Comparison of ENCODE assay signal across 25 mouse cellular contexts in the genomic region with DNA sequence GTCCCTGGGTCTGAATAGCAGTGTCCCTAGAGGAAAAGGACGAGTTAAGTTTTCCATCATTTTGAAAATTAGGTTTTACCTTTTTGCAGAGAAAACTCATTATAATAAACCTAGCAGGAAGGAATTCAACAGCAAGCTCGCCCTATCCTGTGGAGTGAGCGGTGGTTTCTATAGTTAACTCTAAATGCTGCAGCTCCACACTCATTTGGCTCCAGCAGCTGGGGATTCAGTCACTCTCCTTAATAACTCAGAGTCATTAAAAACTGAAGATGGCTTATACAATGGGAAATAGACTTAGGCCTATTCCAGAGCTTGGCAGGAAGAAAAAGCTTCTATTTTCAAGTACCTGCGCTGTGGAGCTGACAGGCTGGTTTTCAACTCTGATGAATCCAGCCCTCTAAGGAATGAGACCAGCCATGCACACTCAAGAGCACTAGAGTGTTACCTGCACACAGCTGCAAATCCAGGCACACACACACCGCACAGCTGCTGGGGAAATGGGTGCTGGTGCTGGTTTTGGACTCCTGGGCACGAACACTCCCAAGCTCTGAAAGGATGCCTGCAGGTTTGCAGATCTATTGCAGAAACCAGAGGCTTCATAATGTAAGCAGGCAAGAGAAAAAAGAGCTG.
A peak's percentile ranks its signal among the peaks of the same experiment; 100 is the strongest.
DNase-seq lines count a peak whose midpoint lies in the region; ATAC-seq and TF ChIP-seq lines count a peak whose summit lies in the region.
"Had no signal": no experiment of that assay in that cellular context is flagged by ENCODE, and none has a peak within 500 bp of the region (broad histone marks: within the 10 kb centered on the region; RNA-seq: fewer than 3 reads in every experiment).

No protein-coding gene starts in this region.

- H3K4me1 ChIP-seq in heart, embryonic 11.5 days (ENCODE audit: control insufficient read depth, insufficient read depth, low read length) = no peaks in the 10 kb centered on the region
- H3K4me1 ChIP-seq in midbrain, embryonic 14.5 days (ENCODE audit: control insufficient read depth, insufficient read depth, low read length) = no peaks in the 10 kb centered on the region
- H3K4me1 ChIP-seq in midbrain, embryonic 10.5 days = no peaks in the 10 kb centered on the region
- no peaks in the 10 kb centered on the region for H3K4me1 ChIP-seq in forebrain, postnatal 0 days (ENCODE audit: insufficient read depth)
- no peaks in the 10 kb centered on the region; the same call in 1 of the 2 replicates for H3K4me1 ChIP-seq in midbrain, postnatal 0 days (ENCODE audit: insufficient read depth, low read length)
- H3K4me1 ChIP-seq: heart, embryonic 10.5 days; megakaryocyte, embryonic 14.5 days; neural tube, embryonic 12.5 days had no signal

- H3K27me3 ChIP-seq in heart, embryonic 11.5 days (ENCODE audit: control insufficient read depth, insufficient read depth, low read length) = no peaks in the 10 kb centered on the region
- no peaks in the 10 kb centered on the region for H3K27me3 ChIP-seq in midbrain, embryonic 14.5 days (ENCODE audit: control insufficient read depth, insufficient read depth, low read length)
- no peaks in the 10 kb centered on the region for H3K27me3 ChIP-seq in midbrain, embryonic 10.5 days (ENCODE audit: low read depth, poor library complexity, severe bottlenecking)
- no peaks in the 10 kb centered on the region for H3K27me3 ChIP-seq in forebrain, postnatal 0 days (ENCODE audit: insufficient read depth, low read length)
- H3K27me3 ChIP-seq in midbrain, postnatal 0 days (ENCODE audit: insufficient read depth, low read length) = no peaks in the 10 kb centered on the region
- H3K27me3 ChIP-seq: CH12.LX; megakaryocyte, embryonic 14.5 days; neural tube, embryonic 12.5 days; Patski had no signal

- H3K9ac ChIP-seq in heart, embryonic 11.5 days (ENCODE audit: low read depth, low read length) = no peak overlapping the region
- no peak overlapping the region for H3K9ac ChIP-seq in midbrain, embryonic 14.5 days (replicated peaks; ENCODE audit: low read length)
- H3K9ac ChIP-seq in forebrain, postnatal 0 days = no peak overlapping the region
- H3K9ac ChIP-seq in midbrain, postnatal 0 days (replicated peaks; ENCODE audit: low read length, poor library complexity, severe bottlenecking) = no peak overlapping the region
- H3K9ac ChIP-seq: liver, embryonic 14.5 days; lung, embryonic 14.5 days; neural tube, embryonic 12.5 days had no signal

- H3K9me3 ChIP-seq in heart, embryonic 11.5 days (replicated peaks; ENCODE audit: control insufficient read depth, low read length) = no peaks in the 10 kb centered on the region
- H3K9me3 ChIP-seq in midbrain, embryonic 14.5 days (ENCODE audit: control insufficient read depth, low read length) = no peaks in the 10 kb centered on the region
- H3K9me3 ChIP-seq in midbrain, embryonic 10.5 days (replicated peaks) = no peaks in the 10 kb centered on the region
- H3K9me3 ChIP-seq in forebrain, postnatal 0 days (ENCODE audit: low read length) = no peaks in the 10 kb centered on the region
- H3K9me3 ChIP-seq in midbrain, postnatal 0 days (ENCODE audit: low read length) = no peaks in the 10 kb centered on the region
- H3K9me3 ChIP-seq: G1E; heart, embryonic 10.5 days; neural tube, embryonic 12.5 days had no signal

- no peak overlapping the region for H3K4me2 ChIP-seq in heart, embryonic 11.5 days
- no peak overlapping the region for H3K4me2 ChIP-seq in midbrain, embryonic 14.5 days (ENCODE audit: low read length)
- no peak overlapping the region for H3K4me2 ChIP-seq in forebrain, postnatal 0 days (ENCODE audit: low read depth)
- no peak overlapping the region for H3K4me2 ChIP-seq in midbrain, postnatal 0 days (ENCODE audit: low read depth, low read length, poor library complexity, severe bottlenecking)
- H3K4me2 ChIP-seq: lung, embryonic 14.5 days; neural tube, embryonic 12.5 days had no signal

- no peak overlapping the region for H3K4me3 ChIP-seq in heart, embryonic 11.5 days (ENCODE audit: low read depth, low read length)
- no peak overlapping the region for H3K4me3 ChIP-seq in midbrain, embryonic 14.5 days (replicated peaks; ENCODE audit: low read depth, low read length)
- H3K4me3 ChIP-seq in midbrain, embryonic 10.5 days = no peak overlapping the region
- H3K4me3 ChIP-seq in forebrain, postnatal 0 days (ENCODE audit: low read depth, low read length) = no peak overlapping the region
- H3K4me3 ChIP-seq in midbrain, postnatal 0 days (ENCODE audit: low read depth, low read length) = no peak overlapping the region
- H3K4me3 ChIP-seq in gastrocnemius, adult 2 months = no peak overlapping the region
- H3K4me3 ChIP-seq: heart, embryonic 10.5 days; megakaryocyte, embryonic 14.5 days; neural tube, embryonic 12.5 days had no signal

- WGBS in heart, embryonic 11.5 days (ENCODE audit: insufficient replicate concordance) = 87% methylated on average over 6 of the region's 6 CpGs
- 89% methylated on average over 6 of the region's 6 CpGs for WGBS in midbrain, embryonic 14.5 days
- 92% methylated on average over 6 of the region's 6 CpGs for WGBS in midbrain, embryonic 10.5 days
- 73% methylated on average over 6 of the region's 6 CpGs for WGBS in forebrain, postnatal 0 days
- 78% methylated on average over 6 of the region's 6 CpGs for WGBS in midbrain, postnatal 0 days

- ATAC-seq in heart, embryonic 11.5 days (replicated peaks; ENCODE audit: insufficient number of reproducible peaks, low FRiP score, low TSS enrichment) = no peak
- no peak for ATAC-seq in midbrain, embryonic 14.5 days (ENCODE audit: low FRiP score, low TSS enrichment)
- ATAC-seq in forebrain, postnatal 0 days = peak; percentile 51; the same call in 1 of the 2 replicates
- ATAC-seq in midbrain, postnatal 0 days (ENCODE audit: low FRiP score) = no peak; the same call in 1 of the 2 replicates
- ATAC-seq: intestine, embryonic 16.5 days; Patski had no signal

- intact Hi-C loops in gastrocnemius, adult 2 months (cut with DNase I) = no loop called here

- H3K27ac ChIP-seq in heart, embryonic 11.5 days (ENCODE audit: low read depth, low read length) = no peak overlapping the region
- H3K27ac ChIP-seq in midbrain, embryonic 14.5 days (replicated peaks; ENCODE audit: low read depth, low read length) = 0 out of 2 replicates have a peak overlapping the region, but pooled peaks have one; percentile 32
- H3K27ac ChIP-seq in midbrain, embryonic 10.5 days (replicated peaks) = no peak overlapping the region
- no peak overlapping the region for H3K27ac ChIP-seq in forebrain, postnatal 0 days (ENCODE audit: low read depth, low read length)
- H3K27ac ChIP-seq in midbrain, postnatal 0 days (ENCODE audit: low read depth, low read length) = no peak overlapping the region
- H3K27ac ChIP-seq in gastrocnemius, adult 2 months = no peak overlapping the region
- H3K27ac ChIP-seq: heart, embryonic 10.5 days; liver, embryonic 14.5 days; neural tube, embryonic 12.5 days had no signal

- peak; percentile 30 for DNase-seq in heart, adult 11 months
- no peak for DNase-seq in midbrain, embryonic 14.5 days
- no peak for DNase-seq in midbrain, embryonic 10.5 days (ENCODE audit: low spot score)
- DNase-seq in forebrain, postnatal 0 days = no peak
- DNase-seq in midbrain, postnatal 0 days (ENCODE audit: low spot score) = peak; percentile 16
- DNase-seq in gastrocnemius, adult 2 months = no peak
- DNase-seq: adrenal gland, postnatal 36 days; B cell, adult 2 months; cerebellum, adult 11-12 months; cerebellum, postnatal 10 days; kidney, adult 9 months; kidney, postnatal 25 days; layer of hippocampus, postnatal 36 days; lung, embryonic 14.5 days; lung, postnatal 36 days; right cerebral cortex, adult 18-20 months had no signal

- no peaks in the 10 kb centered on the region for H3K36me3 ChIP-seq in heart, embryonic 11.5 days (ENCODE audit: control insufficient read depth, insufficient read depth, low read length)
- peaks cover 7% of the 10 kb centered on the region; the same call in 1 of the 2 replicates for H3K36me3 ChIP-seq in midbrain, embryonic 14.5 days (ENCODE audit: control insufficient read depth, insufficient read depth, low read length)
- H3K36me3 ChIP-seq in midbrain, embryonic 10.5 days = peaks cover 10% of the 10 kb centered on the region
- H3K36me3 ChIP-seq in forebrain, postnatal 0 days (ENCODE audit: insufficient read depth) = peaks cover 4% of the 10 kb centered on the region; the same call in 1 of the 2 replicates
- 0 out of 2 replicates have a peak, but pooled peaks cover 5% of the 10 kb centered on the region for H3K36me3 ChIP-seq in midbrain, postnatal 0 days (ENCODE audit: insufficient read depth, low read length)
- H3K36me3 ChIP-seq: heart, embryonic 10.5 days had no signal

- no peak for TF ChIP-seq CTCF in forebrain, postnatal 0 days (IDR thresholded peaks at IDR 0.05; ENCODE audit: low read depth)
- no peak for TF ChIP-seq CTCF in midbrain, postnatal 0 days (IDR thresholded peaks at IDR 0.05)
- no peak for TF ChIP-seq CTCF in gastrocnemius, adult 2 months (IDR thresholded peaks at IDR 0.05)

Comparison
In these comparisons a context has a peak if more than half of its experiments do, and no peak if none do; other contexts are left out.
1. DNase-seq: peak in heart, adult 11 months (single experiment) and midbrain, postnatal 0 days (single experiment); none in midbrain, embryonic 14.5 days (single experiment), midbrain, embryonic 10.5 days (single experiment), forebrain, postnatal 0 days (single experiment) and gastrocnemius, adult 2 months (single experiment).